Mouse (Mus musculus) T-helper 17 cell (primary cell): Measurements from ENCODE around the gene Fam217a.
"Not testable (repeated sequence)": the region's sequence is repeated elsewhere in the genome, so short reads cannot be mapped to it uniquely, and the experiment has no call there.

Experiments used
- in situ Hi-C, 2 experiments: fragments of 300-600 bp; cut with MboI, MseI; formaldehyde crosslinking; loops; 1 replicate in 1 of 2; 2 replicates in 1 of 2; pipeline ENCODE4 v1.15.1; 2025; ENCODE audit warnings: high pct_unique_total_duplicates in 2 of 2

The Fam217a gene

DNA sequence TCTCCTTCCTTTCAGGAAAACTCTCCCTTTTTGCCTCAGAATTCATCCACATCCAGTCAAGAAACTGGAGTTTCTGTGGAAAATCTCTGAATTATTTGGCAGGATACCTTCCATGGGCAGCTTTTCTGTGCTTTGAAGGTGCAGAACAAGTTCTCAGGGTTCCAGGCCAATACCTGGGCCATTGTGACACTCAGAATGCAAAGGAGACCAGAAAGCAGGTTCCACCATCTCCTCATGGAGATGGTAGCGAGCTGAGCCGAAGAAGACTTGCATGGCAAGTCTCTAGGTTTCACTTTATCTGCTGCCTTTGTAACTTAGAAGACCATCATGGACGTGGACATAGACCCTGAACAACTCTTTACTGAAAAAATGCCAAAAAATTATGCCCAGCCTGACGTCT lies at the start of gene Fam217a, which contains the start of gene 4933417A18Rik:
Gene Fam217a (minus strand): TSS at position 101 of the 400 bp plus-strand sequence.
Gene 4933417A18Rik (plus strand): TSS at position 200 of the 400 bp plus-strand sequence.
- in situ Hi-C loops, result no loop called here

DNA sequence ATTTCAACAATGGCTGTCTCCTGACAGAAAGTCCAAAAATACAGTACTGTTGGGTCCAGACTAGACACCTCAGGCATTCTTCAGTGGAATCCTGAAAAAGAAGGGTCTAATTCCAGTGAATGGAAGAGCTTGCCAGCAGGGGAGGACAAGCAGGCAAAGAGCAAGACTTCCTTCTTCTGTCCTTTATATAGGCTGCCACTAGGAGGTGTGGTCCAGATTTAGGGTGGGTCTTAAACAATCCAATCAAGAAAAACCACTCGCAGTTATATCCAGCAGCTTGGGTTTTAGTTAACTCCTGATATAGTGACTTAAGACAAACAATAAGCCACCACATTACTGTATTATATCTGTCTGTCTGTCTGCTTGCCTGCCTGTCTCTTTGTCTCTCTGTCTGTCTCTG lies 49.7 kb upstream of the Fam217a start:
- in situ Hi-C loops, result no loop called here

DNA sequence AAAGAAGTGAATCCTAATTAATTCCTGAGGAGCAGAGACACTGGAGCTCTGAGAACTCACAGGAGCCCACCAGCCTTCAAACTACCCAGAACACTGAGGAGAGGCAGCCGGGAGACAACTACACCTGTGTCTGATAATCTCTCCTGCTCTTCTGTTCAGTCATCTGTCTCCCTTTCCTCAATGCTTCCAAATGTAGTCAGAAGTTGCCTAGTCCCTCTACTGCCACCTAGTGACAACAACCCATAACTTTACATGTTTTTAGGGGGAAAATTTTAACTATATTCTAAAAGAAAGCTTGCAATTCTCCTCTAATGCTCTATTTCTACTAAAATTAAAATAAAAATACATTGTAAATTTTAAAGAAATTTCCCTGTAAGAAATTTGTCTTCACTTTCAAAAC lies 49.0 kb upstream of the Fam217a start:
- in situ Hi-C loops, result no loop called here

DNA sequence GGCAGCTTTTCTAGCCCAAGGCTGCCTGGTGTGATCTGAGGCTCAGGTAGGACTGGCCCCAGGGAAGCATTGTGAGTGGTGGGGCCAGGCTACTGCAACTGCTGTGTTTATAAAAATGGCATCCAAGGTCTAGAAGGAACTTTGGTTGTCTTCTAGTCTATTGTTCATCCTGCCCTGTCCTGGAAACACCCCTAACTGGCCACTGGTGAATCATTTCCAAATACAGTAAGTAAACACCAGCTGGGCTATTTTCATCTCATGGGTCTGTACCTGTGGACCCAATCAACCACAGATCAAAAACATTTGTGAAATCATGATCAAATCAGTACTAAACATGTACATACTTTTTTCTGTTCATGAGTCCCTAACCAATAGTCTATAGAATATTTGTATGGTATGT lies 48.3 kb upstream of the Fam217a start:
- in situ Hi-C loops, result not testable (repeated sequence)

DNA sequence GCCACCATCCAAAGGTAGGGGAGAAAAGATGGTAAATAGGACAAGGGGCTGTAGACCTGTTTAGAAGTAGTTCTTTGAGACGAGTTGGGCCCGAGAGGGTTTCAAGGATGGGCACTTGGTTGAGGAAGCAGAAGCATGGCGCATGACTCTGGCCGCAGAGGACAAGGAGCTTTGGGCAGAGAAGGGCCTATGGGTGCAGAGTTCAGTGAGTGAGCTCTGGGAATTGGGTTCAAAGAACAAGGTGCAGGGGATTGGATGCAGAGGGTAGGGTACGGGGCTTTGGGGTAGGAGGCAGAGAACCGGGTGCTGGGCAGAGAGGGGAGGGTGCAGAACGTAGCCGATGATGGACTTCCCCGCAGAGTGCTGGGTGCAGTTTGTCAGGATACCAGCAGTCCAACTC lies 41.5 kb upstream of the Fam217a start:
- in situ Hi-C loops, result not testable (repeated sequence)

DNA sequence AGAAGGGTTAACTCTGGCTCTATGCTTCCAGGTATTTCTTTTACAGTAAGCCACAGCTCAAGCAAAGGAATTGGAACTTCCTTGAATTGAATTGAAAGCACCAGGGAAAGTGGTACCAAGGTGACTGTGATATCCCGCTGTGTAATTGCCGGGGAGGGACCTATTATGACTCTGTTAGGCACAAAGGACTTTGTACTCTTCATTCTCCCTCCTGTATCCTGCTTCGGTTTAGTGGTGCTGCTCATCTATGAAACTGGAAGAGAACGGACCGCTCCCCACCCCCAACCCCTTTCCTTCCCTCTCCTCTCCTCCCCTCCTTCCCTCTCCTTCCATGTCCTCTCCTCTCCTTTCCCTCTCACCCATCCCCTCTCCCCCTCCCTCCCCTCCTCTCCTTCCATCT lies 40.8 kb upstream of the Fam217a start:
- in situ Hi-C loops, result no loop called here

DNA sequence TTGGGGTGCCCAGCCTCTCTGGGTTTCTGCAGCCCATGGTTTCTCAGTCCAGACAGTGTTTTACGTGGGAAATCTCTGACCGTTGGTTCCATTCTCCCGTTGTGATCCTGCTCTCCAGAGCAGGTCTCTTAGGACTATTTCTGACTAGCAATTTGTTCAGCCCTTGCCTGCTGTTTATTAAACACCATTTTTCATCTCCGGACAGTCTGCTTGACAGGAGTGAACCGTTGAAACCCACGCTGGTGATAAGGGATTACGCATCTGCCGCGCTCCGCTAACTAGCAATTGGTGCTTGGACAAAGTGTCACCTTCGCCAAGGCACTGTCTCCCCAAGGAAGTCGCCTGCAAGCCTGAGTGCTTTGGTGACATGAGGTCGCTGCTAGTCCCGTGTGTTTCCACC lies 40.3 kb upstream of the Fam217a start:
- in situ Hi-C loops, result no loop called here

DNA sequence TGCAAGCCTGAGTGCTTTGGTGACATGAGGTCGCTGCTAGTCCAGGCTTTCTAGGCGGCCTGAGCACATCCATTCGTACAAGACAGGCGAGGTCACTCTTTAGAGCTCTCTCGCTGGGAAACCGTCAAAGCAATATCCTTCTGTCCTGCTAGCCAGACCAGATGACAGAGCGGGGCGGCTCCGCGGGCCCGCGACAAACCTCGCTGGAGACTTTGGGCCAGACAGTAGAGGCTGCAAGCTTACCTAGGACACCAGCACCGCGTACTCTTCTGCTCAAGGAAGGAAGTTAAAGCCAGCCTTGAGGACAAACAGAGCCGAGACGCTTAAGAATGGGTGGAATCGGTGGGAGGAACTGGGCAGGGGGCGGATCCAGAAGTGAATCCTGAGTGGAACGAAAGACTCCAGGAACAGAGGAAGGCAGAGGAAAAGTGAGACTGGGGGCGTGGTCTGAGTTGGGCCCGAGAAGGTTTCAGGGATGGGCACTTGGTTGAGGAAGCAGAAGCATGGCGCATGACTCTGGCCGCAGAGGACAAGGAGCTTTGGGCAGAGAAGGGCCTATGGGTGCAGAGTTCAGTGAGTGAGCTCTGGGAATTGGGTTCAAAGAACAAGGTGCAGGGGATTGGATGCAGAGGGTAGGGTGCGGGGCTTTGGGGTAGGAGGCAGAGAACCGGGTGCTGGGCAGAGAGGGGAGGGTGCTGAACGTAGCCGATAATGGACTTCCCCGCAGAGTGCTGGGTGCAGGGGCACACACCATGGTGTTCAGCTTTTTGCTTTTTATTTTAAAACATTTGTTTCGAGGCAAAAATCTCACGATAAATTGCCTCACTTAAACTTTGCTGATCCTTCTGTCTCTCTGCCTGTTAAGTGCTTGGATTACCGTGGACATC lies 39.6 kb upstream of the Fam217a start, which contains the start of gene Eci3:
Gene Eci3 (minus strand): TSS at position 300 of the 887 bp plus-strand sequence.
- in situ Hi-C loops, result no loop called here

DNA sequence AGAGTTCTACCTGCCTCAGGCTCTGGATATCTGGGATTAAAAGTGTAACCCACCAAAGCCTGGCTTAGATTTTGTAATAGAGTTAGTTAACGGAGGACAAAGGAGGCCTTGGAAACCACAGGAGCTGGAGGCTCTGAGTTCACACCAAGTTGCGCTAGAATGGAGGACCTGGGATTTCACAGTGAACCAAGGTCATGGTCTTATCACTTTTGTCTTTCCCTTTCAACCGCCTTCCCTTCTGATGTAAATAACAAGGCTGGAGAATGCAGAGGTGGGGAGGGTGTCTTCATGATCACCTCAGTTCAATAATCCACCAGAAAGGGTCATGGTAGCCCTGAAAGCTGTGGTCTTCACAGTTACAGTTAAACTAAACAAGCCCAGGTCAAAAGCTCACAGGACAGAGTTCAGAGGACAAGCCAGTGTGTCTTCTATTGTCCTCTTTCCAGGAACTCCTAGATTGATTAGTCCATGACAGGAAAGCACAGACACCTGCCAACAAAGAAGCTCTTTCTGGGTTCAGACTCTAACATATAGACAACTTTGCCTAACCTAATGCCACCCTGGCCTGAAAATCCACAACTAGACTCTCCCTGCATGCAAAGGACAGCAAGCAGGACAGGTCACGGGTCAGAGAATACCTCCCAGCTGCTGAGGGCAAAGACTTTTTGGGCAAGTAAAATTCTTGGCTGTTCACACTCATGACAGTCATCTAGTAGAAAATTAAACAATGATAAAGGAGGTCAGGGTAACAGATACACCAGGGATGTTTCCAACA lies 37.1 kb upstream of the Fam217a start:
- in situ Hi-C loops, result no loop called here

DNA sequence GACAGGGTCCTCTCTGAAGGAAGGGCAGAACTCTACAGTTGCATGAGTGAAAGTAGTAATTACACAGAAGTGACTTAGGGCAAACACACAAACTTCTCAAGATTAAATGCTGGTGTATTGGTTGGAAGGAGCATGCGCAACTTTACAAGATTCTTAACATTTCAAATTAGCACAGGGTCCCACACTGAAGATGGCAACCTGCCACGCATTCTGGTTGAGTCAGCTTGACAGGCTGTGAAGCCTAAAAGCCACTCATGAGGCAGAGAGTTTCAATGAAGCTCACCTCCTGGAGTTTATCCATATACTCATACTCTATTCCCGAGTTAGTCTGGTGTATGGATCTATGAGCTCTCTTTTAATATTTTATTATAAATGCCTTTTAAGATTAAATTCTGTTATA lies 34.0 kb upstream of the Fam217a start:
- in situ Hi-C loops, result not testable (repeated sequence)

DNA sequence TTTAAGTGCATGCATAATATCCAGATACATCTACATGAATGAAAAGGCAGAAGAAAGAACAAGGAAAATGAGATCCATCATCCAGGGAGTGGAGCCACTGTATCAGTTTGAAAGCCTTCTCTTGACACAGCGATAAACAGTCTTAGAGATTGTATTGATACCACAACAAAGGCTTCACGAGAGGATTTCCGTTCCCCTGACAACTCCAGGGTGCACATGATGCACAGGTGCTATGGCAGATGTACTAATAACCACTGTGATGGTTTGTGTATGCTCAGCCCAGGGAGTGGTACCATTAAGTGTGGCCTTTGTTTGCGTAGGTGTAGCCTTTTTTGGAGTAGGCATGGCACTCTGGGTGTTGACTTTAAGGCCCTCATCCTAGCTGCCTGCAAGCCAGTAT lies 32.8 kb upstream of the Fam217a start:
- in situ Hi-C loops, result no loop called here

DNA sequence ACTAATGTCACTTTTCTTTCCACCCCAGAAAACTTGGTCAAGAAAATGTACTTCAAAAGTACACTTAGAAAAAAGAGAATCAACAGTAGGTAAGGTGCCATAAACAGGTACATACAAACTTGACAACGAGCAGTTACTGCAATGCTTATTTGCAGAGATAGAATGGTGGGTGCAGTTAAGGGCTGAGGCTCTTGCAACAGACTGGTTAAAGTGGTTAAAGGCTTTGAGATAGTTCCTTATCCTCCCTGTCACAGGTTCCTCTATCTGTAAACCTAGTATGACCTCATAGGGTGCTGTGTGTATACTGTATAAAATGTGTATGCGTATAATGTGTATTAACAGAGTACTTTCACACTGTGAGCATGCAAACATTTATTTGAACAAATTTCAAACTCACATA lies 27.3 kb upstream of the Fam217a start:
- in situ Hi-C loops, result not testable (repeated sequence)

DNA sequence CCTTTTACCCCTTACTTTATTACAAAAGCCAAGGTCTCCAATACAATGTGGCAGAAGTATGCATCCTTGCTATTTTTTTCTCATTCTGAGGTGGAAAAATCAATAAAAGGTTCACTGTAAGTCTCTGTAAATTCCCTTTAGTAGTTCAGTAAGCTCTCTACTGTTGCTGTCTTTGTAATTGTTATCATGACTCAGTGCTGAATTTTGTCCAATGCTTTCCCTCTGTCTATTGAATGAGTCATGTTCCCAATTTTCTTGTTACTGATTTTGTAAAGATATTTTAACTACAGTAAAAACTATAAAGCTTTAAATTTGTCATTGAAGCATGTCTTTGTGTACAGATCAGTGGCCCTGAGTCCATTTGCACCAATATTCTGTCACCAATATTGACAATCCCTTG lies 18.3 kb upstream of the Fam217a start:
- in situ Hi-C loops, result no loop called here

DNA sequence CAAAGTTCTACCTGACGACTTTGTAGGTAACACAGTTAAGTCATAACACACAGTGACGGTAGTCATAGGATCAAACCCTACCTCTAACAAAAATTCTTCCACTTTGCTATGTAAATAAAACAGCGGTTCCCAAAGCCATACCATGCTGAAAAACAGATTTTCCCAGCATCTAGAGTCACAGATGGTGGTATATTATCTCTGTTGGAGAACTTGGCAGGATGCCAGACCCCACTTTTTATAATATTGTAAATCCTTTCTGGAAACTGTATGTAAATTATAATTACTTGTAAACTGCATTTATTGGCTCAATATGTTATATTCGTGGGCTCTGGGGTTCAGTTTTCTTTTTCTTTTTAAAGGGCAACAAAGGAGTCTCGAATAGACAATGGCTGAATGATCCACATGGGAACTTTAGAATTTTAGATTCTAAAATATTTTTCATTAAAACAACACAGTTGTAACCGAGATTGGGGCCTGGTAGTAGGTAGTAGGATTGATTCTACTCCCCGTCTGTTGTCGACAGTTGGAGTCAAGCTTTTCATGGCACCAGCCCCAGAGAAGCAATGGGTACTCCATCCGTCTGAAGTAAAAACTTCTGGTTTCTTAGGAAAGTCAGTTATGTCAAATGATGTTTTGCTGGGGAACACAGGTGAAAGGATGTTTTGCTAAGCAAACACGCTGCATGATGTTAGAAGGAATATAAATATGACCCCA lies 11.0 kb upstream of the Fam217a start:
- in situ Hi-C loops, result no loop called here

DNA sequence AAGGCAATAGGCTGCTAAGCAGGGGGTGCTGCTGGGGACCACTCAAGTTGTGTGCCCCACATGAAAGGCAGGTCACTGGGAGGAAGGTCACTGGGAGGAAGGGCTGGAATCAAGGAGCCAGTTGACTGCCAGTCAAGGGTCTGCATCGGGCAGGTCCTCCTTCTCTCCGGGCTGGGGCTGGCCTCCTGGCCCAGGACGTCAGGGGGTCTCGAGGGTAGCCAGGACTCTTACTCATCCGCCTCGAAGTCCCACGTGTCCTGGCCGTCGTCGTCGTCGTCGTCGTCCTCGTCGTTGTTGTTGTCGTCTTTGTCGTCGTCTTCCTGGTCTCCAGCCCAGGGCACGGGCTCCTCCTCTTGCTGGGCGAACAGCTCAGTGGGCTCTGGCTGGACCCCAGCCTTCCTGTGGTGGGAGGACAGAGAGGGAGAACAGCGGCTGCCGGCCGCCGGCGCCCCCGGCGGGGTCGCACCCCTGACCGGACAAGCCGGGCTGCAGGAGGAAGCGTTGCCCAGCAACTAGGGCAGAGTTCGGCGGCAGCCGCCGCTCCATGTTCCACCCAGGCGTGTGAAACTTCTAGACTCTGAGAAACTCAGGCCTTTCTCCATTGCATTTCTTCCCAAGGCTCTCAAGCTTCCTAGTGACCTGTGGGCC lies 7.5 kb downstream of the Fam217a start:
- in situ Hi-C loops, result no loop called here

DNA sequence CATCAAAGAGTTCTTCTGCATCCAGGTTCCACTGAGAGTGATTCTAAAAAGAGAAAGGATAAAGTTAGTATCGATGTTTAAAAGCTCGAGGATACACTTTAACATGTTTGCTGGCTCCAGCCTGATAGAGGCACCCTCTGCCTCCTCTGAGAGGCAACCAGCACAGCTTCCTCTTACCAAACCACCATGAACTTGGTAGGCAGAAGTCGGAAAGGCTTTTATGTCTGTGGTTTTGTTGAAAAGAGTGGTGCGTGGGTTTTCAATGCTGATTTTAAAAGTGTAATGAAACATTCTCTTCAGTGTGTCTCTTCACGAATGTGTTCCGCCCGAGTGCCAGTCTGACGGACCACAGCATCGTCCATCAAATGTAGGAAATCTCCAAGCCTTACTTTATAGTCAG lies 9.5 kb downstream of the Fam217a start:
- in situ Hi-C loops, result no loop called here

DNA sequence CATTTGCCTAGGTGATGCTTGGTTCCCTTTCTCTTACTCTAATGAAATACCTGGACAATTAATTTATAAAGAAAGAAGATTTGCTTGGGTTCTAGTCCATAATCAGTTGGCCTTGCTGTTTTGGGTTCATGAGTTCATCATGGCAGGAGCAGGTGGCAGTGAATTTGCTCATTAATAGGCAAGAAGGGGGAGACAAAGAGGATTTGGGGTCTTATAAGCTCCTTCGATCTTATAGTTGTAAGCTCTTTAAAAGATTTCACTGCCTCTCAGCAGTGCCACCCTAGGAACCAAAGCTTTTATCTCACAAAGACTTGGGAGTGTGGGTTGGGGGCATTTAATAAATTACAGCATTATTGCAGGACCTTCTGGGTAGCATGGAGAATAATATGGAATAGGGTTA lies 31.2 kb downstream of the Fam217a start:
- in situ Hi-C loops, result loop anchor here in 1 of 2 experiments (5.0 kb wide), 1 partner anchor 94 kb away; no protein-coding TSS in a partner anchor

DNA sequence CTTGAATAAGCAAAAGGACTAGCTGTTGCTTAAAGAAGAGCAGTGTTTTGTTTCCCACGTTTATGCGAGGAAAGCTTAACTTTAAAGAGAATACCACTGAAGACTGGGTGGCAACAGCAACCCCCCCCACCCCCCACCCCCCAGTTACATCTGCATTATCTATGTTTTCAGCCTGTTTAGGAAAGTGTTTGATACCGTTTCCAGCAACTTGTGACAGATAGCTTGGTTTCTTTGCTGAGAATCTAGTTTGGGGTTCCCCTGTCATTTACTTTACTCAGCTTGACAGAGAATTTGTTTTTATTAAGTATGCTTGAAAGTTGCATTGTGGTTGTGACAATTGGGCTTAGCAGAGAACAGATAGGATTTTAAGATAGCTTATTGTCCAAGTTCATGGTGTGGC lies 47.6 kb downstream of the Fam217a start:
- in situ Hi-C loops, result loop anchor here in 1 of 2 experiments (10.0 kb wide), 1 partner anchor 852 kb away; no protein-coding TSS in a partner anchor

DNA sequence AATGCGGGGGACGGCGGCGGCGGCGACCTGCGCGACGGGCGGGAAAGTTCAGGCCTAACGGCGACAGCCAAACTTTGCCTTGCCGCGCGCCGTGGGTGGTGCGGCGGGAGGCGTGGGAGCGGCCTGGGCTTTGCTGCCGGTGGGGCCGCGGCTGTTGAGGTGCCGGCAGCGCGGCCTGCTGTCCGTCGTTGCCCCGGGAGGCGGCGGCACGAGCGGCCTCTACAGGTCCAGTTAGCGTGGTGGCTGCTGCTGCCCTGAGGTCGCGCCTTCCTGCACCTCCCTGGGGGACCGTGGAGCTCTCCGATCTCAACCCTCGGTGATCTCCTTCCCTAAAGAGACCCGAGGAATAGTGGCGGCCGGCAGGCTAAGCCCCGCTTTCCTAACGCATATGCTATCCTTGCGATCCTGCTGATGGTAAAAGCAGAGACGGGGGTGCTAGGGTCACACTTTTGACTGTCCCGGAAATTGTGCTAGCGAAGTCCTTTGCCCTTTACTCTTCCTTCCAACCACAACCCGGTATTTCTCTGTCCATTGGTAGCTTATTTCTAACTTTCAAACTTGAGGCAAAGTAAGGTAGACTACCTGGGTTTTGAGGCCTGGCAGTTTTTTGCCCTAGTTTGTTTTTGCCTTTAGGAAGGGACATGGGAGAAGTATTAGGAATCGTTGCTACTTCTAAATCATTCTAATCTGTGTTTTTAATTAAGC lies 48.2 kb downstream of the Fam217a start:
- in situ Hi-C loops, result loop anchor here in 1 of 2 experiments (10.0 kb wide), 1 partner anchor 851 kb away; no protein-coding TSS in a partner anchor

DNA sequence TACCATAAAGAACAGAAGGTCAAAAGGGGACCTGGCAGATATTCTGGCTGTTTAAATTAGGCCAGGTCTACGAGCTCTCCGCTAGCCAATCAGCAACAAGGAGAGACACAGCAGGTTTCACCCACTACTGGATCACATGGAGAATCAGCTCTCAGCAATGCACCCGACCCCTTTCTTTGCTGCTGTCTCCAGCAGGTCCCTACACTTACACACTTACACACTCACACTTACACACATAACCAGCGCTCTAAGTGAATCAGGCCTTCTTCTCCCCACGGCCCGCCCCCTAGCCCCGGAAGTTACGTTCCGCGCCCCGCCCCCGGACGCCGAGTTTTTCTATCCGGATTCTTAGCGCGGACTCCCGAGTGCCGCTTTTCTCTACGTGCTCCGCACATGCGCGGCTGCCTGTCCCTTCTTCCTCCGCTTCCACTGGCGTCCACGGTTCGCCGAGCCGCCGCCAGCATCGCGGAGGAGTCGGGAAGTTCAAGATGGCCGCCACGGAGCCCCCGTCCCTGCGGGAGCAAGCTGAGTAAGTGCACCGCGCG lies 48.9 kb downstream of the Fam217a start, which contains the start of gene Prpf4b:
Gene Prpf4b (plus strand): TSS at position 137 of the 545 bp plus-strand sequence.
- in situ Hi-C loops, result loop anchor here in 1 of 2 experiments (10.0 kb wide), 1 partner anchor 850 kb away; no protein-coding TSS in a partner anchor
